24 mouse cellular contexts compared by ENCODE assay signal in genomic region chr2:154689391-154689790, GRCm38 (mm10). TPM values are rescaled to one million over a fixed set of nuclear protein-coding genes. Genes with fewer than 3 reads are reported as not detected.
DNase-seq lines count a peak whose midpoint lies in the region; ATAC-seq and TF ChIP-seq lines count a peak whose summit lies in the region.
"Had no signal": no experiment of that assay in that cellular context is flagged by ENCODE, and none has a peak within 500 bp of the region (broad histone marks: within the 10 kb centered on the region; RNA-seq: fewer than 3 reads in every experiment).

No protein-coding gene starts in this region.

- no peak overlapping the region for H3K4me3 ChIP-seq in lung, postnatal 0 days (ENCODE audit: low read depth, low read length)
- H3K4me3 ChIP-seq in lung, adult 2 months (replicated peaks; ENCODE audit: extremely low read depth, low read depth, low read length) = no peak overlapping the region
- H3K4me3 ChIP-seq: embryonic facial prominence, embryonic 10.5 days; embryonic facial prominence, embryonic 12.5 days; forebrain, embryonic 13.5 days; forebrain, embryonic 15.5 days had no signal

- TF ChIP-seq POLR2A in lung, adult 2 months (IDR thresholded peaks at IDR 0.05; ENCODE audit: borderline replicate concordance, extremely low read depth, low read depth, low read length) = no peak

- H3K9me3 ChIP-seq in lung, postnatal 0 days (ENCODE audit: low read length) = no peaks in the 10 kb centered on the region
- H3K9me3 ChIP-seq: embryonic facial prominence, embryonic 10.5 days; embryonic facial prominence, embryonic 12.5 days; forebrain, embryonic 13.5 days; forebrain, embryonic 15.5 days; G1E had no signal

- H3K4me1 ChIP-seq in lung, postnatal 0 days (ENCODE audit: insufficient read depth, low read depth, low read length) = no peaks in the 10 kb centered on the region; the same call in 1 of the 2 replicates
- H3K4me1 ChIP-seq in lung, adult 2 months (ENCODE audit: control insufficient read depth, insufficient read depth, low read length) = peaks cover 6% of the 10 kb centered on the region
- H3K4me1 ChIP-seq: embryonic facial prominence, embryonic 10.5 days; embryonic facial prominence, embryonic 12.5 days had no signal

- no peak for TF ChIP-seq EP300 in lung, postnatal 0 days (IDR thresholded peaks at IDR 0.05)

- H3K27me3 ChIP-seq in lung, postnatal 0 days (replicated peaks; ENCODE audit: insufficient read depth, low read length) = no peaks in the 10 kb centered on the region
- H3K27me3 ChIP-seq: CH12.LX; embryonic facial prominence, embryonic 12.5 days; forebrain, embryonic 13.5 days; forebrain, embryonic 15.5 days; Patski had no signal

- H3K4me2 ChIP-seq in lung, postnatal 0 days (replicated peaks; ENCODE audit: low read depth, low read length) = no peak overlapping the region
- H3K4me2 ChIP-seq: embryonic facial prominence, embryonic 12.5 days; forebrain, embryonic 13.5 days; forebrain, embryonic 15.5 days had no signal

- 77% methylated on average over 14 of the region's 14 CpGs for WGBS in lung, postnatal 0 days
- WGBS in lung, adult 2 months = 74% methylated on average over 14 of the region's 14 CpGs

- H3K36me3 ChIP-seq in lung, postnatal 0 days (ENCODE audit: insufficient read depth, low read length) = peaks cover 31% of the 10 kb centered on the region

- ATAC-seq in lung, postnatal 0 days = peak; percentile 10; the same call in 1 of the 2 replicates
- ATAC-seq: activated CD4-positive, CD25-positive, alpha-beta regulatory T cell, adult 4 months; CD4-positive, CD25-positive, alpha-beta regulatory T cell, adult 4 months; forebrain, embryonic 13.5 days; forebrain, embryonic 15.5 days; Patski had no signal

- peak; percentile 54 for DNase-seq in cerebellum, adult 9-11 months
- DNase-seq in cerebellum, adult 8-10 months = no peak
- peak; percentile 41 for DNase-seq in lung, postnatal 0 days (ENCODE audit: low spot score)
- DNase-seq in lung, adult 2 months = no peak
- DNase-seq in lung, postnatal 14 days = peak; percentile 63
- peak; percentile 46 to 74 for DNase-seq in lung, postnatal 4 days
- DNase-seq in layer of hippocampus, adult 18-20 months (ENCODE audit: low spot score in 2 of 2) = no peak
- DNase-seq: adrenal gland, adult 8-10 months; adrenal gland, postnatal 14 days; adrenal gland, postnatal 36 days; B cell, adult 2 months; cerebellum, adult 11-12 months; cerebellum, adult 2 months; cerebellum, postnatal 10 days; cerebellum, postnatal 25 days had no signal

- TF ChIP-seq CTCF in lung, postnatal 0 days (IDR thresholded peaks at IDR 0.05) = no peak
- TF ChIP-seq CTCF in lung, adult 2 months (IDR thresholded peaks at IDR 0.05; ENCODE audit: insufficient read depth, low read length) = no peak

- H3K9ac ChIP-seq in lung, postnatal 0 days (replicated peaks; ENCODE audit: low read depth) = no peak overlapping the region
- H3K9ac ChIP-seq: embryonic facial prominence, embryonic 12.5 days; forebrain, embryonic 13.5 days; forebrain, embryonic 15.5 days had no signal

- no peak overlapping the region for H3K27ac ChIP-seq in lung, postnatal 0 days (ENCODE audit: low read length)
- H3K27ac ChIP-seq: embryonic facial prominence, embryonic 10.5 days; embryonic facial prominence, embryonic 12.5 days; forebrain, embryonic 13.5 days; forebrain, embryonic 15.5 days had no signal

RNA-seq across cellular contexts. Expression of gene Chmp4b, which starts 37.9 kb away (rescaled TPM):
- polyA plus RNA-seq in lung, postnatal 0 days (2015; fragmentation: Nextera tagmentation; extraction: Ambion mirVana) = 33.1 and 33.7 TPM in 2 replicates
- polyA plus RNA-seq in lung, adult 2 months (2012; rRNA removed) = 83.4 and 103 TPM in 2 replicates
- 100 to 1,000 TPM; 222 to 223 TPM for total RNA-seq in layer of hippocampus, adult 18-20 months (2021)

Comparison
In these comparisons a context has a peak if more than half of its experiments do, and no peak if none do; other contexts are left out.
1. DNase-seq: peak in cerebellum, adult 9-11 months (single experiment), lung, postnatal 0 days (single experiment), lung, postnatal 14 days (single experiment) and lung, postnatal 4 days (2 of 2); none in cerebellum, adult 8-10 months (single experiment), lung, adult 2 months (single experiment) and layer of hippocampus, adult 18-20 months (0 of 2).